Mouse (Mus musculus): Measurements from ENCODE around the gene Nrip1. TPM values are rescaled to one million over a fixed set of nuclear protein-coding genes. Genes with fewer than 3 reads are reported as not detected.

Gene Nrip1
- polyA plus RNA-seq, 1 experiment: 15.3 TPM

GRCm38 (mm10) chr16:76314013-76314950, 59.3 kb downstream of the Nrip1 start:
- H3K27me3 ChIP-seq (ENCODE audit: control insufficient read depth, insufficient read depth, low read length, poor library complexity, severe bottlenecking): no peaks in the 10 kb centered on the region
- H3K27ac ChIP-seq (ENCODE audit: insufficient read depth, low read length): no peak overlapping the region
- H3K4me1 ChIP-seq (ENCODE audit: control insufficient read depth, insufficient read depth, low read length): peaks cover 4% of the 10 kb centered on the region
- no peak overlapping the region for H3K4me3 ChIP-seq (ENCODE audit: low read depth, low read length)
- no peaks in the 10 kb centered on the region for H3K36me3 ChIP-seq (ENCODE audit: control insufficient read depth, insufficient read depth, low read length, poor library complexity, severe bottlenecking)
- TF ChIP-seq CTCF (IDR thresholded peaks at IDR 0.05; ENCODE audit: low read depth, low read length) (no peak), EP300 (IDR thresholded peaks at IDR 0.05; ENCODE audit: insufficient read depth, low read depth, low read length) (no peak), POLR2A (IDR thresholded peaks at IDR 0.05; ENCODE audit: insufficient read depth, low read length) (no peak)
- H3K9me3 ChIP-seq (replicated peaks; ENCODE audit: control insufficient read depth, insufficient read depth, low read length, poor library complexity, severe bottlenecking): no peaks in the 10 kb centered on the region
- no peak overlapping the region for H3K9ac ChIP-seq (ENCODE audit: low read depth, poor library complexity, severe bottlenecking)

- Histone ChIP-seq H3K36me3 (ENCODE audit: control insufficient read depth, insufficient read depth, low read length, poor library complexity, severe bottlenecking) (no peaks in the 10 kb centered on the region), H3K9ac (ENCODE audit: low read depth, poor library complexity, severe bottlenecking) (no peak overlapping the region), H3K9me3 (replicated peaks; ENCODE audit: control insufficient read depth, insufficient read depth, low read length, poor library complexity, severe bottlenecking) (no peaks in the 10 kb centered on the region), H3K4me1 (ENCODE audit: control insufficient read depth, insufficient read depth, low read length) (peaks cover 2% of the 10 kb centered on the region), H3K27ac (ENCODE audit: insufficient read depth, low read length) (0 out of 2 replicates have a peak overlapping the region, but pooled peaks have one; percentile 9), H3K27me3 (ENCODE audit: control insufficient read depth, insufficient read depth, low read length, poor library complexity, severe bottlenecking) (no peaks in the 10 kb centered on the region), H3K4me3 (ENCODE audit: low read depth, low read length) (no peak overlapping the region)
- no peak for TF ChIP-seq POLR2A (IDR thresholded peaks at IDR 0.05; ENCODE audit: insufficient read depth, low read length)
- TF ChIP-seq EP300 (IDR thresholded peaks at IDR 0.05; ENCODE audit: insufficient read depth, low read depth, low read length): no peak
- TF ChIP-seq CTCF (IDR thresholded peaks at IDR 0.05; ENCODE audit: low read depth, low read length): no peak
Observed at GRCm38 (mm10) chr16:76312887-76313420, 60.7 kb downstream of the Nrip1 start.

GRCm38 (mm10) chr16:76310791-76311190, 62.8 kb downstream of the Nrip1 start:
- H3K9me3 ChIP-seq (replicated peaks; ENCODE audit: control insufficient read depth, insufficient read depth, low read length, poor library complexity, severe bottlenecking): no peaks in the 10 kb centered on the region
- no peaks in the 10 kb centered on the region for H3K36me3 ChIP-seq (ENCODE audit: control insufficient read depth, insufficient read depth, low read length, poor library complexity, severe bottlenecking)
- no peaks in the 10 kb centered on the region for H3K4me1 ChIP-seq (ENCODE audit: control insufficient read depth, insufficient read depth, low read length)

GRCm38 (mm10) chr16:76310286-76310685, 63.3 kb downstream of the Nrip1 start:
- no peak overlapping the region for H3K9ac ChIP-seq (ENCODE audit: low read depth, poor library complexity, severe bottlenecking)
- H3K4me3 ChIP-seq (ENCODE audit: low read depth, low read length): no peak overlapping the region
- no peaks in the 10 kb centered on the region for H3K9me3 ChIP-seq (replicated peaks; ENCODE audit: control insufficient read depth, insufficient read depth, low read length, poor library complexity, severe bottlenecking)
- H3K4me1 ChIP-seq (ENCODE audit: control insufficient read depth, insufficient read depth, low read length): no peaks in the 10 kb centered on the region
- no peak overlapping the region for H3K27ac ChIP-seq (ENCODE audit: insufficient read depth, low read length)
- no peaks in the 10 kb centered on the region for H3K27me3 ChIP-seq (ENCODE audit: control insufficient read depth, insufficient read depth, low read length, poor library complexity, severe bottlenecking)
- TF ChIP-seq CTCF (IDR thresholded peaks at IDR 0.05; ENCODE audit: low read depth, low read length) (no peak), POLR2A (IDR thresholded peaks at IDR 0.05; ENCODE audit: insufficient read depth, low read length) (no peak), EP300 (IDR thresholded peaks at IDR 0.05; ENCODE audit: insufficient read depth, low read depth, low read length) (no peak)
- H3K36me3 ChIP-seq (ENCODE audit: control insufficient read depth, insufficient read depth, low read length, poor library complexity, severe bottlenecking): no peaks in the 10 kb centered on the region

More at GRCm38 (mm10) chr16:76310791-76311190, 62.8 kb downstream of the Nrip1 start:
- TF ChIP-seq POLR2A (IDR thresholded peaks at IDR 0.05; ENCODE audit: insufficient read depth, low read length) (no peak), EP300 (IDR thresholded peaks at IDR 0.05; ENCODE audit: insufficient read depth, low read depth, low read length) (no peak), CTCF (IDR thresholded peaks at IDR 0.05; ENCODE audit: low read depth, low read length) (no peak)
- H3K4me3 ChIP-seq (ENCODE audit: low read depth, low read length): no peak overlapping the region
- H3K9ac ChIP-seq (ENCODE audit: low read depth, poor library complexity, severe bottlenecking): no peak overlapping the region
- no peak overlapping the region for H3K27ac ChIP-seq (ENCODE audit: insufficient read depth, low read length)
- H3K27me3 ChIP-seq (ENCODE audit: control insufficient read depth, insufficient read depth, low read length, poor library complexity, severe bottlenecking): no peaks in the 10 kb centered on the region

GRCm38 (mm10) chr16:76309280-76309679, 64.3 kb downstream of the Nrip1 start:
- Histone ChIP-seq H3K27me3 (ENCODE audit: control insufficient read depth, insufficient read depth, low read length, poor library complexity, severe bottlenecking) (no peaks in the 10 kb centered on the region), H3K4me1 (ENCODE audit: control insufficient read depth, insufficient read depth, low read length) (no peaks in the 10 kb centered on the region), H3K9me3 (replicated peaks; ENCODE audit: control insufficient read depth, insufficient read depth, low read length, poor library complexity, severe bottlenecking) (no peaks in the 10 kb centered on the region), H3K4me3 (ENCODE audit: low read depth, low read length) (no peak overlapping the region), H3K27ac (ENCODE audit: insufficient read depth, low read length) (no peak overlapping the region), H3K9ac (ENCODE audit: low read depth, poor library complexity, severe bottlenecking) (no peak overlapping the region), H3K36me3 (ENCODE audit: control insufficient read depth, insufficient read depth, low read length, poor library complexity, severe bottlenecking) (no peaks in the 10 kb centered on the region)
- TF ChIP-seq CTCF (IDR thresholded peaks at IDR 0.05; ENCODE audit: low read depth, low read length): no peak
- no peak for TF ChIP-seq EP300 (IDR thresholded peaks at IDR 0.05; ENCODE audit: insufficient read depth, low read depth, low read length)

GRCm38 (mm10) chr16:76307039-76307438, 66.6 kb downstream of the Nrip1 start:
- Histone ChIP-seq H3K27me3 (ENCODE audit: control insufficient read depth, insufficient read depth, low read length, poor library complexity, severe bottlenecking) (no peaks in the 10 kb centered on the region), H3K9me3 (replicated peaks; ENCODE audit: control insufficient read depth, insufficient read depth, low read length, poor library complexity, severe bottlenecking) (no peaks in the 10 kb centered on the region), H3K9ac (ENCODE audit: low read depth, poor library complexity, severe bottlenecking) (no peak overlapping the region), H3K4me1 (ENCODE audit: control insufficient read depth, insufficient read depth, low read length) (no peaks in the 10 kb centered on the region), H3K4me3 (ENCODE audit: low read depth, low read length) (no peak overlapping the region), H3K27ac (ENCODE audit: insufficient read depth, low read length) (no peak overlapping the region), H3K36me3 (ENCODE audit: control insufficient read depth, insufficient read depth, low read length, poor library complexity, severe bottlenecking) (no peaks in the 10 kb centered on the region)
- TF ChIP-seq CTCF (IDR thresholded peaks at IDR 0.05; ENCODE audit: low read depth, low read length) (no peak), EP300 (IDR thresholded peaks at IDR 0.05; ENCODE audit: insufficient read depth, low read depth, low read length) (no peak), POLR2A (IDR thresholded peaks at IDR 0.05; ENCODE audit: insufficient read depth, low read length) (no peak)
